Mouse (Mus musculus) embryonic fibroblast, embryonic 13.5 days (primary cell): ENCODE results near the gene Sag.

ENCODE experiments used
- CTCF ChIP-seq: IDR thresholded peaks from 2 replicates; pipeline ENCODE4 v1.5.1; 2011; ENCODE audit warnings: mild to moderate bottlenecking, control low read depth, low read length, moderate library complexity, borderline replicate concordance; ENCODE audit not compliant: insufficient read depth
- POLR2A ChIP-seq: IDR thresholded peaks from 2 replicates; pipeline ENCODE4 v1.6.1; 2011; ENCODE audit warnings: low read depth, mild to moderate bottlenecking, control low read depth, low read length, moderate library complexity

GRCm38 (mm10) chr1:87840411-87841208 lies 37.1 kb downstream of the Sag start:
- TF ChIP-seq CTCF (no peak), POLR2A (no peak)
